Mouse (Mus musculus): Measurements from ENCODE around the gene Hist1h3i. TPM values are rescaled to one million over a fixed set of nuclear protein-coding genes. Genes with fewer than 3 reads are reported as not detected.
A peak's percentile ranks its signal among the peaks of the same experiment; 100 is the strongest.
"Not testable (repeated sequence)": the region's sequence is repeated elsewhere in the genome, so short reads cannot be mapped to it uniquely, and the experiment has no call there.

Gene Hist1h3i
- 10 to 100 TPM; 21.8 to 29.9 TPM for total RNA-seq (2021)
- long read RNA-seq, experiment 1, result 0 reads
- long read RNA-seq, experiment 2, result 0 reads

DNA sequence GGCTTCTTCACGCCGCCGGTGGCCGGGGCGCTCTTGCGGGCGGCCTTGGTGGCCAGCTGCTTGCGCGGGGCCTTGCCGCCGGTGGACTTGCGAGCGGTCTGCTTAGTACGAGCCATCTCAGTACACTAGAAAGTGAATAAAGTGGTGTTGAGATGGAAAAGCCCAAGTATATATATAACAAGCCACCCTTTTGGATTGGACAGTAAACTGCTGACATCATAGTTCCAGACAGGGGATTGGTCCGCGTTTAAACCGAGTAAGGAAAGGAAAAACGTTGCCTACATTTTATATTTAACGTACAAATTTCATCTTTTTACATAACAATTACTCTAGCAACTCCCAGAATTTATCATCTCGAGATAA is at the start of gene Hist1h3i:
TSS of gene Hist1h3i (minus strand) at position 116 of the 363 bp plus-strand sequence.
- peak in 1 of 2 experiments; percentile 45 for DNase-seq (ENCODE audit: low spot score in 2 of 2)

GRCm38 (mm10) chr13:21831418-21832394 is 48.5 kb upstream of the Hist1h3i start, which contains the start of gene Hist1h4n:
Gene Hist1h4n, minus strand, starts transcription at chr13:21832196.
- DNase-seq (ENCODE audit: low spot score in 2 of 2), result peak in 1 of 2 experiments; percentile 20

GRCm38 (mm10) chr13:21830344-21830743 is 47.2 kb upstream of the Hist1h3i start:
- no peak for DNase-seq (ENCODE audit: low spot score in 2 of 2)

GRCm38 (mm10) chr13:21828511-21828910 is 45.3 kb upstream of the Hist1h3i start:
- DNase-seq (ENCODE audit: low spot score in 2 of 2), result no peak

- not testable (repeated sequence) for DNase-seq (ENCODE audit: low spot score in 2 of 2)
Observed at GRCm38 (mm10) chr13:21820082-21820890, 37.1 kb upstream of the Hist1h3i start.

DNA sequence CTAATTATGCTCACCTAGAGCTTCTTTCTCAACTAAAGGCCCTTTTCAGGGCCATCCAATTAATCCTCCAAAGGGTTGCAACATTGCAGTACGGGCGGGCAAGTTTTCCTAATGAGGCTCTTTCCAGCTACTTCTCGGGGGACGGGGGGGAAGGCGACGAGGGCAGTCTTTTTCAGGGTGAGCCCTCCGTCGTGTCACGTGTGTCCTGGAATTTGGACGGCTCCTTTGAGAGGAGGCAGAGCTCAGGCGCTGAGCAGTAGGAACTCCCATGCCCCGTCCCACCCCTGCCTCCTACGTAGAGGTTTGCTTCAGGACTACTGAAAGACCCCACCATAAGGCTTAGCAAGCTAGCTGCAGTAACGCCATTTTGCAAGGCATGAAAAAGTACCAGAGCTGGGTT is 28.9 kb upstream of the Hist1h3i start:
- DNase-seq (ENCODE audit: low spot score in 2 of 2), result not testable (repeated sequence)

DNA sequence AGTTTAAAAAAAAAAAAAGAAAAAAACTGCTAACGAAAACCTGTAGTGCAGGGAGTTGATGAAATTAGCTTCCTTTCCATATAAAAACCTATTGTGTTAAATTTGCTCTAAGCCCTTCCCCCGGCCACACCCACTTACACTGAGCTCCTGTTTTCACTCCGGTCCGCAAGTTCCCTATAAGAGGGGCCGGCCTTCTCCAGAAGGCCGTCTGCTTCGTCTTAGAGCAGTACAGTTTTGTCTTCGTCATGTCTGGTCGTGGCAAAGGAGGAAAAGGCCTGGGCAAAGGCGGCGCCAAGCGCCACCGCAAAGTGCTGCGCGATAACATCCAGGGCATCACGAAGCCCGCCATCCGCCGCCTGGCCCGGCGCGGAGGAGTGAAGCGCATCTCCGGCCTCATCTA is 28.4 kb upstream of the Hist1h3i start, which contains the start of gene Hist1h4m:
TSS of gene Hist1h4m (plus strand) at position 208 of the 400 bp plus-strand sequence.
- peak in 1 of 2 experiments; percentile 42 for DNase-seq (ENCODE audit: low spot score in 2 of 2)

- not testable (repeated sequence) for DNase-seq (ENCODE audit: low spot score in 2 of 2)
Observed at GRCm38 (mm10) chr13:21811074-21811473, 27.9 kb upstream of the Hist1h3i start.

DNA sequence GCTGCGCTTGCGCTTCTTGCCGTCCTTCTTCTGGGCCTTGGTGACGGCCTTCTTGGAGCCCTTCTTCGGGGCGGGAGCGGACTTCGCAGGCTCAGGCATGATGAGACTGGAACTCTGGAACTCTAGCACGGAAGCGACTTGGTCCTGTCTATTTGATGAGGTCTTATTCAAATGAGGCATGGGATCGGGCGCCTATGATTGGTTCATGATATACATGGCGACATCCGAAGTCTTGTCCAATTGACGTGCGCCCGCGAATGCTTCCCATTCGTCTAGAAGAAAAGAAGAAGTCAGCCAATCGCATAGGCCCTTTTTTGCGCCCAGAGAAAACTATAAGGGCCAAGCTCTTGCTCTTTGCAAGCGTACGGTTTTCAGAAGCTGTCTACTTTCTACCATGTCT is 26.9 kb upstream of the Hist1h3i start, which contains the start of the genes Hist1h2bq and Hist1h2ao:
TSS of gene Hist1h2bq (minus strand) at position 125 of the 400 bp plus-strand sequence.
TSS of gene Hist1h2ao (plus strand) at position 393 of the 400 bp plus-strand sequence.
- not testable (repeated sequence) for DNase-seq (ENCODE audit: low spot score in 2 of 2)

DNA sequence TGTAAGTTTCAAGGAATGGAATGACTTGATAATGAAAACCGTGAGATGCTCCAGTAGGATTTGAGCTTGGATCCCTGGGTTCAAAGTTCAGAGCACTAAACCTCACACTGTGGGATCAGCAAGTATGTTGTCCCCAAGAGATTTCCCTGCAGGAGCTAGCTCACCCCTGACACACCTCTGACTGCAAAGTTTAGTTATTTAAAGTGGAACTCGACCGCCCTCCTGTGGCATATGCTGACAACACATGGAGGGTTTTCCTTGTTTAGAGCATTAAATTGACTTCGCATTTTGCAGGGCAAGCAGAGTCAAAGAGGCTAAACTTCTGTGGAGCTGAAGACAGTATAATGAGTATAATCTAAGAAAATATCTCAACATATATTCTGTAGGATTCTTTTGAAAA is 19.9 kb upstream of the Hist1h3i start:
- DNase-seq (ENCODE audit: low spot score in 2 of 2), result not testable (repeated sequence)

- not testable (repeated sequence) for DNase-seq (ENCODE audit: low spot score in 2 of 2)
Observed at GRCm38 (mm10) chr13:21797163-21797562, 14.0 kb upstream of the Hist1h3i start.

DNA sequence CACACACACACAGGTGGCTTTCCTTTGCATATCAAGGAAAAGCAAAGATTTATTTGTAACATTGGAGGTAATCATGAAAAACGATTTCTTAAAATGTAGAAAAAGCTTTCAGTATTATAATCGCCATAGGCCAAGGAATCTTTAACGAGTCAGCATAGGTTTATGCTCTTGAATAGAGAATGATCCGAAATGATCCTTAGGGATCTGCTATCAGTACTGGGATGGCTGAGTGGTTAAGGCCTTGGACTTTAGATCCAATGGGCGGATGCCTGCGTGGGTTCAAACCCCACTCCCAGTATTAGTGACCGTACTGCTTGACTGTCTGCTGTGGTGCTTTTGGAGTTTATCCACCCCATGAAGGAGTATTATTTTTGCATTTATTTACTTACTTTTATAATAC is 12.4 kb upstream of the Hist1h3i start:
- DNase-seq (ENCODE audit: low spot score in 2 of 2), result no peak

DNA sequence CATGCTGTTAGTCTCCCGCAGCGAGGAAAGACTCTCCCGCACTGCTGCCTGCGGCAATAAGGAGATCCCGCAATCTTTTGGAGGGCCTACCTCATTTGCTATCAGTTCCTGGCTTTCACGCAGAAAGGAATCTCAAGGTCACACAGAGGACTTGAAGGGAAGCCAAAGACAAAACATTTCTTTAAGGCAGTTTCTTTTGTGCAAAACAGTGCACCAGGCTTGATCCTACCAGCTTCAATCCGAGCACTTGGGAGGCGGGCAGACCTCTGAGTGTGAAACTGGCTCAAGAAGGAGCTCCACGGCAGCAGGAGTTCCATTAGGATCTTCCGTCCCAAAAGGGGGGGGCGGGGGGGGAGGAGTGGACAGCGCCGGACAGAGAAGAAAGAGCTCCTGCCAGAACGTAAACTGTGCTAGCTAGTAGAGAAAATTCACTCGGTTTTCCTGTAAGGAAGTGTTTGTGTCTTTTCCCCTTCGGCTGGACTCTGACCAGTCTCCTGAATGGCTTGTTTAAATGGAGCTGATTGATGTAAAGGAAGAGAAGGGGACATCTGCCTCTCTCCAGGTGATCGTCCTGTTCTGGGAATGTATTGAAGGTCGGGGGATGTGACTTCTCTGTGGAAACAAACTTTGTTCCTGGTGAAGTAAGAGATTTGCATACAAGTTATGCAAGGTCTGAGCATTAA is 7.6 kb upstream of the Hist1h3i start:
- DNase-seq (ENCODE audit: low spot score in 2 of 2), result no peak

- DNase-seq (ENCODE audit: low spot score in 2 of 2), result no peak
Observed at GRCm38 (mm10) chr13:21789925-21790324, 6.8 kb upstream of the Hist1h3i start.

DNA sequence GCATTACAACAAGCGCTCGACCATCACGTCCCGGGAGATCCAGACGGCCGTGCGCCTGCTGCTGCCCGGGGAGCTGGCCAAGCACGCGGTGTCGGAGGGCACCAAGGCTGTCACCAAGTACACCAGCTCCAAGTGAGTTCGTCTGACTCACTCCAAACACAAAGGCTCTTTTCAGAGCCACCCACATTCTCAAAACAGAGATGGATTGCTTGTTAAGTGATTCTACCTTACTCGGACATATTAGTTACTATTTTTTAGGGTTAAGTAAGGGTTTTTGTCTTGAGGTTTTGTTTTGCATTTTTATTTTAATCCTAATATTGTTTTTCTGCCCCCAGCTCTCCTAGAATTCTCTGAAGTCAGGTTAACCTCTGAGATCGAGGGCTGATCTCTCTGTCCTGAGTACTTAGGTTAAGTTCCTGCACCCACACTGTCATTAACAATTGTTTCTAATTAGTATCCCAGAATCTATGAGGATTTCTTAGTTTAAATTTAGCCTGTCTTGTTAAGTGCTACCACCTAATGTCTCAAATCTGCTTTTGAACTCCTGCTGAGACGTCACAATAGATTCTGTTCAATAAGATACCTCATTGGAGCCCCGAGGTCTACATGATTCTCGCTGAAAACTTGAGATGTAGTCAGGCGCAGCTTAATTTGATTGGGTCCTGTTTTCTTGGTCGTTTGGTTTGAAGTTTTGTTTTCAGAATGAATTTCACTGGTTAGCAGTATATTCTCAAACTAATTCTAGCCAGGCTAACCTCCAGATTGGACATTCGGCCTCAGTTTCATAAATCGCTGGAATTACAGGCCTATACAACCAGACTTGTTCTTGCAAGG is 4.8 kb upstream of the Hist1h3i start:
- no peak for DNase-seq (ENCODE audit: low spot score in 2 of 2)

DNA sequence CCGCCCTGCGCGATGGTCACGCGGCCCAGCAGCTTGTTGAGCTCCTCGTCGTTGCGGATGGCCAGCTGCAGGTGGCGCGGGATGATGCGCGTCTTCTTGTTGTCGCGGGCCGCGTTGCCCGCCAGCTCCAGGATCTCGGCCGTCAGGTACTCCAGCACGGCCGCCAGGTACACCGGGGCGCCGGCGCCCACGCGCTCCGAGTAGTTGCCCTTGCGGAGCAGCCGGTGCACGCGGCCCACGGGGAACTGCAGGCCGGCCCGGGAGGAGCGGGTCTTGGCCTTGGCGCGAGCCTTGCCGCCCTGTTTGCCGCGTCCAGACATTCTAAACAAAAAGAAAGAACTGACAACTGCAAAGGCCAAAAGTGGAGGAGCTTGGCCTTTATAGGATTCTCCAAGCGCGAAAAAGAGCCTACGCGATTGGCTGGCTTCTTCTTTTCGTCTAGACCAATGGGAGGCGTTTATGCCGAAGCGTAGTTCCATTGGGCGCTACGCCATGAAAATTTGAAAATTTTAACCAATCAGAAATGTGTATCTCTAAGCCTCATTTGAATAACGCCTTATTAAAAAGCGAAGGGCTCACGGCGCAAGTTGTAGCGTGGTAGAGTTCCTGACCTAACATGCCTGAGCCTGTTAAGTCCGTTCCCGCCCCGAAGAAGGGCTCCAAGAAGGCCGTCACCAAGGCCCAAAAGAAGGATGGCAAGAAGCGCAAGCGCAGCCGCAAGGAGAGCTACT is 3.9 kb upstream of the Hist1h3i start, which contains the start of the genes Hist1h2an and Hist1h2bp:
TSS of gene Hist1h2an (minus strand) at position 320 of the 731 bp plus-strand sequence.
TSS of gene Hist1h2bp (plus strand) at position 563 of the 731 bp plus-strand sequence.
- DNase-seq (ENCODE audit: low spot score in 2 of 2), result peak; percentile 59 to 72

DNA sequence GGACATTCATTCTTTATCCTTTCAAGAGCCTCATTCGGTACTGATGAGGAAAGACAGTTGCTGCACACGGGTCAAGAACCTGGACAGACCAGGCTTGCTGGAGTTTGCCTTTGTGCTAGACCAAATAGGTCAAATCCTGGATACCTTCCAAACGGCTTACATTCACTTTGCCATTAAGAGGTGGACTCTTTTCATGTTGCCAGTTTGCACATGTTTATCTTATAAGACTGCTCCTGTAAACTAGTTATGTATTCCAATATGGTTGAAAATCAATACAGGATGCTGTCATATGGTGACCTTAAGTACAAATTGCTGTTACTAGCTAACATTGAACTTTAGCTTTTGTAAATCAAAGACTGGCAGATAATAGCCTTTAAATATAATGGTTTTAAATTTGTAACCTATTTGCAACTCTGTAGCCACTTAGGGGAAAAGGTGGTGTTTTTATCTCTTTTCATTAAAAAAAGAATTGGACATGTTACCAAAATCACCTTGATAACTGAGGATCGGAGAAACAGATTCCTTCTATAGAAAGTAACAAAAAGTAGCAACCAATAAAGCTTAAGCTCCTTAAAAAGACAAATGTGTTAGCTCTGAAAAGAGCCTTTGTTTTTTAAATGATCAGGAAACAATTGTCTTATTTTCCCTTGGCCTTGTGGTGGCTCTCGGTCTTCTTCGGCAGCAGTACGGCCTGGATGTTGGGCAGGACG is 3.2 kb upstream of the Hist1h3i start:
- no peak for DNase-seq (ENCODE audit: low spot score in 2 of 2)

- DNase-seq (ENCODE audit: low spot score in 2 of 2), result no peak
Observed at GRCm38 (mm10) chr13:21784311-21784710, 1.1 kb upstream of the Hist1h3i start.

Measured in adrenal gland, adult 18-20 months (tissue).